In genomic region chr6:87742804-87743203, GRCm38 (mm10) we compare ENCODE assay signal across 8 mouse cellular contexts. TPM values are rescaled to one million over a fixed set of nuclear protein-coding genes. Genes with fewer than 3 reads are reported as not detected.
DNase-seq lines count a peak whose midpoint lies in the region; ATAC-seq and TF ChIP-seq lines count a peak whose summit lies in the region.
"Had no signal": no experiment of that assay in that cellular context is flagged by ENCODE, and none has a peak within 500 bp of the region (broad histone marks: within the 10 kb centered on the region; RNA-seq: fewer than 3 reads in every experiment).

No protein-coding gene starts in this region.

- no peak overlapping the region for H3K27ac ChIP-seq in kidney, adult 2 months (ENCODE audit: insufficient read depth, low read depth, low read length)
- no peak overlapping the region for H3K27ac ChIP-seq in kidney, embryonic 14.5 days (ENCODE audit: low read depth, low read length)
- no peak overlapping the region for H3K27ac ChIP-seq in intestine, embryonic 15.5 days

- 0 out of 2 replicates have a peak, but pooled peaks have one; percentile 30 for TF ChIP-seq CTCF in kidney, adult 2 months (conservative IDR thresholded peaks at IDR 0.05; ENCODE audit: insufficient read depth, insufficient read length, low read depth, low read length)

- H3K9me3 ChIP-seq in kidney, embryonic 14.5 days (ENCODE audit: control insufficient read depth, low read length), result no peaks in the 10 kb centered on the region
- no peaks in the 10 kb centered on the region for H3K9me3 ChIP-seq in intestine, embryonic 15.5 days

- H3K4me2 ChIP-seq in kidney, embryonic 14.5 days (replicated peaks; ENCODE audit: low read depth, low read length), result no peak overlapping the region
- no peak overlapping the region for H3K4me2 ChIP-seq in intestine, embryonic 15.5 days (replicated peaks)

- no peaks in the 10 kb centered on the region for H3K36me3 ChIP-seq in kidney, adult 2 months (ENCODE audit: control insufficient read depth, insufficient read depth, low read length)
- H3K36me3 ChIP-seq in kidney, embryonic 14.5 days (ENCODE audit: control insufficient read depth, insufficient read depth, low read length), result no peaks in the 10 kb centered on the region
- no peaks in the 10 kb centered on the region for H3K36me3 ChIP-seq in intestine, embryonic 15.5 days

- H3K4me3 ChIP-seq in kidney, adult 2 months (ENCODE audit: insufficient read depth, low read depth, low read length), result no peak overlapping the region
- no peak overlapping the region for H3K4me3 ChIP-seq in kidney, embryonic 14.5 days (ENCODE audit: low read length)
- H3K4me3 ChIP-seq in intestine, embryonic 15.5 days (replicated peaks), result no peak overlapping the region

- no peaks in the 10 kb centered on the region for H3K27me3 ChIP-seq in kidney, adult 2 months (replicated peaks; ENCODE audit: control insufficient read depth, insufficient read depth, low read length)
- H3K27me3 ChIP-seq in kidney, embryonic 14.5 days (ENCODE audit: control insufficient read depth, insufficient read depth, low read length), result no peaks in the 10 kb centered on the region
- H3K27me3 ChIP-seq in intestine, embryonic 15.5 days (replicated peaks), result no peaks in the 10 kb centered on the region

- H3K4me1 ChIP-seq in kidney, adult 2 months (ENCODE audit: control insufficient read depth, insufficient read depth, low read length), result no peaks in the 10 kb centered on the region
- peaks cover 3% of the 10 kb centered on the region; the same call in 1 of the 2 replicates for H3K4me1 ChIP-seq in kidney, embryonic 14.5 days (ENCODE audit: control insufficient read depth, insufficient read depth, low read length)
- peaks cover 8% of the 10 kb centered on the region; the same call in 1 of the 2 replicates for H3K4me1 ChIP-seq in intestine, embryonic 15.5 days (replicated peaks)

- no peak for TF ChIP-seq POLR2A in kidney, adult 2 months (IDR thresholded peaks at IDR 0.05; ENCODE audit: low read depth, low read length)

- no peak overlapping the region for H3K9ac ChIP-seq in kidney, embryonic 14.5 days (ENCODE audit: low read depth, low read length)
- H3K9ac ChIP-seq in intestine, embryonic 15.5 days, result no peak overlapping the region

- DNase-seq in kidney, adult 2 months, result no peak
- DNase-seq in B cell, adult 2 months, result peak; percentile 72 to 74
- peak; percentile 85 for DNase-seq in R1 (ENCODE audit: low read depth, low spot score)
- DNase-seq in lung, postnatal 14 days, result peak; percentile 31
- DNase-seq in embryo, embryonic 11 days, result no peak
- DNase-seq: adrenal gland, adult 2 months had no signal

- ATAC-seq in kidney, embryonic 14.5 days (ENCODE audit: low FRiP score, low TSS enrichment), result no peak
- ATAC-seq in intestine, embryonic 15.5 days, result no peak

- 74% methylated on average over 5 of the region's 5 CpGs for WGBS in kidney, adult 2 months
- WGBS in kidney, embryonic 14.5 days, result 71% methylated on average over 5 of the region's 5 CpGs
- 79% methylated on average over 5 of the region's 5 CpGs for WGBS in intestine, embryonic 15.5 days

RNA-seq across cellular contexts. Expression of gene Efcc1, which starts 12.1 kb away (rescaled TPM):
- 2.7 and 3.0 TPM in 2 replicates for polyA plus RNA-seq in kidney, adult 2 months (2012; rRNA removed)
- 1.5 and 1.8 TPM in 2 replicates for polyA plus RNA-seq in kidney, embryonic 14.5 days (2014; fragmentation: Nextera tagmentation; extraction: Ambion mirVana)
- 0.90 and 1.0 TPM in 2 replicates for polyA plus RNA-seq in intestine, embryonic 15.5 days (2015; fragmentation: Nextera tagmentation; extraction: Ambion mirVana)

RNA-seq across cellular contexts. Expression of gene Gp9, which starts 35.1 kb away (rescaled TPM):
- polyA plus RNA-seq in kidney, adult 2 months (2012; rRNA removed), result 0.66 and 1.1 TPM in 2 replicates
- 1.7 and 2.5 TPM in 2 replicates for polyA plus RNA-seq in kidney, embryonic 14.5 days (2014; fragmentation: Nextera tagmentation; extraction: Ambion mirVana)
- polyA plus RNA-seq in intestine, embryonic 15.5 days (2015; fragmentation: Nextera tagmentation; extraction: Ambion mirVana), result 1.4 and 2.2 TPM in 2 replicates

Comparison
In these comparisons a context has a peak if more than half of its experiments do, and no peak if none do; other contexts are left out.
1. DNase-seq: peak in B cell, adult 2 months (2 of 2), R1 (single experiment) and lung, postnatal 14 days (single experiment); none in kidney, adult 2 months (single experiment) and embryo, embryonic 11 days (single experiment).